Mouse (Mus musculus) liver, adult 2 months (tissue): ENCODE results near the gene Pdxp. TPM values are rescaled to one million over a fixed set of nuclear protein-coding genes. Genes with fewer than 3 reads are reported as not detected.
A peak's percentile ranks its signal among the peaks of the same experiment; 100 is the strongest.

Source experiments
- DNase-seq: peaks from one replicate; pipeline ENCODE4 v3.0.0-alpha.2; 2011; ENCODE audit warnings: low read depth, low spot score; ENCODE audit errors: extremely low read depth
- H3K27ac ChIP-seq: fragments of 200-500 bp; replicated peaks from 2 replicates; pipeline ENCODE4 v1.5.1; 2012; ENCODE audit warnings: low read depth, mild to moderate bottlenecking, control low read depth, inconsistent platforms, low read length; ENCODE audit not compliant: insufficient read depth
- H3K27me3 ChIP-seq: fragments of 200-500 bp; 2 replicates; pipeline ENCODE4 v1.6.1; 2012; ENCODE audit warnings: mild to moderate bottlenecking, moderate library complexity, low read length, inconsistent platforms; ENCODE audit not compliant: control insufficient read depth, insufficient read depth
- H3K36me3 ChIP-seq: fragments of 200-500 bp; 2 replicates; pipeline ENCODE4 v1.6.1; 2012; ENCODE audit warnings: low read length, inconsistent platforms; ENCODE audit not compliant: control insufficient read depth, insufficient read depth
- H3K4me1 ChIP-seq: fragments of 200-500 bp; 2 replicates; pipeline ENCODE4 v1.6.1; 2011; ENCODE audit warnings: low read length; ENCODE audit not compliant: control insufficient read depth, insufficient read depth
- H3K4me3 ChIP-seq: fragments of 200-500 bp; 2 replicates; pipeline ENCODE4 v1.5.1; 2011; ENCODE audit warnings: low read depth, mild to moderate bottlenecking, control low read depth, low read length, moderate library complexity; ENCODE audit not compliant: insufficient read depth
- H3K79me2 ChIP-seq: fragments of 200-500 bp; 2 replicates; pipeline ENCODE4 v1.6.1; 2012; ENCODE audit warnings: inconsistent platforms, mild to moderate bottlenecking, low read length, moderate library complexity; ENCODE audit not compliant: control insufficient read depth, insufficient read depth
- H3K9ac ChIP-seq: fragments of 200-500 bp; 2 replicates; pipeline ENCODE4 v1.6.1; 2012; ENCODE audit warnings: low read depth, mild to moderate bottlenecking, control low read depth, inconsistent platforms, low read length
- CTCF ChIP-seq: fragments of 200-500 bp; IDR thresholded peaks from 2 replicates; pipeline ENCODE4 v1.5.1; 2011; ENCODE audit warnings: low read depth, low read length, control low read depth
- POLR2A ChIP-seq: fragments of 200-500 bp; IDR thresholded peaks from 2 replicates; pipeline ENCODE4 v1.6.1; 2011; ENCODE audit warnings: low read length, control low read depth; ENCODE audit not compliant: insufficient read depth; ENCODE audit errors: extremely low read depth
- WGBS: fragments of 180-500 bp; shearing (Covaris S2); methylation state at CpG from one replicate; pipeline ENCODE4 v1.1.7; 2018; 5-methylcytosine and 5-hydroxymethylcytosine counted together
- polyA plus RNA-seq: library from polyadenylated mRNA; depleted of rRNA; stranded (reverse); fragments of >200 nt; gene quantifications from 2 replicates; pipeline ENCODE4 v1.2.3, GENCODE M21; 2012
- total RNA-seq: library from RNA; depleted of rRNA; stranded (reverse); fragments of >200 nt; gene quantifications from 2 replicates; pipeline ENCODE4 v1.2.3, GENCODE M21; 2014

Gene Pdxp
- total and polyA plus RNA-seq, 2 experiments: 0.37 to 0.62 TPM

DNA sequence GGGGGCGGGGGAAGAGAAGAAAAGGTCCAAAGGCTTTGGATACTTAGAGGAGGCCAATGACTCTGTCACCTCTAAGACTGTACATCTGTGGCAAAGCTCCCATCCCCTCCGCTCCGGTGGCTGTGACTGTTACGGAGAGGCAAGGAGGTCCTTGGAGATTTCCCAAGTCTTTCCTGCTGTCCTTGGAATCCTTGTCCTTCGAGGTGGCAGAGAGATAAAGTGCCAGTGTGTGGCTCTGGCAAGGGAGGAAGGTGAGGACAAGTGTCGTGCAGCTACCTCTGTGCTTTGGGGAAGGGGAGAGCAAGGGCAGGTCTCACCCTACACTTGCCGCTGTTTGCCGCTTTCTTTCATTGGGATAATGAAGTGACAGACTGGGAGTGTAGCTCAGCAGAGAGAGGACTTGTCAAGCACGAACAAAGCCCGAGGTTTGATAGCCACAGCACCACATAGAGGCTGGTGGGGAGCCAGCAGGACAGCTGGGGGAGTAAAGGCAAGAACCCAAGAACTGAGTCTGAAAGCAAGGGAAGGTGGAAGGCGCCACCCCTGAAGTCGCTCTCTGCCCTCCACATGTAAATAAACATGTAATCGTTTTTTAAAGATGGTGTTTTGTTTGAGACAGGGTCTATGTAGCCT is 39.8 kb upstream of the Pdxp start:
- Histone ChIP-seq H3K79me2 (peaks cover 3% of the 10 kb centered on the region; the same call in 1 of the 2 replicates), H3K27ac (no peak overlapping the region), H3K27me3 (no peaks in the 10 kb centered on the region), H3K36me3 (no peaks in the 10 kb centered on the region), H3K4me3 (no peak overlapping the region), H3K9ac (no peak overlapping the region), H3K4me1 (no peaks in the 10 kb centered on the region; the same call in none of the 2 replicates)
- no peak for DNase-seq
- TF ChIP-seq CTCF (no peak), POLR2A (no peak)
- 73% methylated on average over 13 of the region's 13 CpGs for WGBS

- H3K27ac ChIP-seq: no peak overlapping the region
- 57% methylated on average over 8 of the region's 8 CpGs for WGBS
- TF ChIP-seq POLR2A (no peak), CTCF (no peak)
Measured at GRCm38 (mm10) chr15:78874989-78875388, 38.7 kb upstream of the Pdxp start.

DNA sequence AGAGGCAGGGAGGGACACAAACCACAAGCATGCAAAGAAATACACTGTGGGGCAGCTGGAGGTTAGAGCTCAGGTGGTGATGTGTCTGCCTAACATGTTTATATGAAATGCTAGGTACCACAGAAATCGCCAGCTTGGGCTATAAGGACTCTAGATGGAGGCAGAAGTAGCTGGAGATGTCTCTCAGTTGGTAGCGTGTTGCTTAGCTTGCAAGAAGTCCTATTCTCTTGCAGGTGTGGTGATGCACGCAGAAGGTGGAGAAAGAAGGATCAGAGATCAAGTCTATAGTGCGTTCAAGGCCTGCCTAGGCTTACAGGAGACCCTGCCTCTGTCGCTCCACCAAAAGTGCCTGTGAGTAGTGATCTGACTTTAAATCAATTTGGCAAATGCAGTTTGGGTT is 38.2 kb upstream of the Pdxp start:
- peaks cover 3% of the 10 kb centered on the region; the same call in 1 of the 2 replicates for H3K79me2 ChIP-seq
- WGBS: 92% methylated on average over 5 of the region's 5 CpGs
- no peak for DNase-seq
- H3K27ac ChIP-seq: no peak overlapping the region
- H3K9ac ChIP-seq: no peak overlapping the region
- H3K4me1 ChIP-seq: no peaks in the 10 kb centered on the region; the same call in none of the 2 replicates
- H3K36me3 ChIP-seq: no peaks in the 10 kb centered on the region
- H3K4me3 ChIP-seq: no peak overlapping the region
- TF ChIP-seq POLR2A (no peak), CTCF (no peak)
- no peaks in the 10 kb centered on the region for H3K27me3 ChIP-seq

More at GRCm38 (mm10) chr15:78874989-78875388, 38.7 kb upstream of the Pdxp start:
- no peak overlapping the region for H3K4me3 ChIP-seq
- no peaks in the 10 kb centered on the region; the same call in none of the 2 replicates for H3K4me1 ChIP-seq
- H3K79me2 ChIP-seq: peaks cover 3% of the 10 kb centered on the region; the same call in 1 of the 2 replicates
- DNase-seq: no peak
- no peaks in the 10 kb centered on the region for H3K36me3 ChIP-seq
- no peaks in the 10 kb centered on the region for H3K27me3 ChIP-seq
- no peak overlapping the region for H3K9ac ChIP-seq

GRCm38 (mm10) chr15:78876258-78876696 is 37.4 kb upstream of the Pdxp start:
- no peaks in the 10 kb centered on the region for H3K27me3 ChIP-seq

DNA sequence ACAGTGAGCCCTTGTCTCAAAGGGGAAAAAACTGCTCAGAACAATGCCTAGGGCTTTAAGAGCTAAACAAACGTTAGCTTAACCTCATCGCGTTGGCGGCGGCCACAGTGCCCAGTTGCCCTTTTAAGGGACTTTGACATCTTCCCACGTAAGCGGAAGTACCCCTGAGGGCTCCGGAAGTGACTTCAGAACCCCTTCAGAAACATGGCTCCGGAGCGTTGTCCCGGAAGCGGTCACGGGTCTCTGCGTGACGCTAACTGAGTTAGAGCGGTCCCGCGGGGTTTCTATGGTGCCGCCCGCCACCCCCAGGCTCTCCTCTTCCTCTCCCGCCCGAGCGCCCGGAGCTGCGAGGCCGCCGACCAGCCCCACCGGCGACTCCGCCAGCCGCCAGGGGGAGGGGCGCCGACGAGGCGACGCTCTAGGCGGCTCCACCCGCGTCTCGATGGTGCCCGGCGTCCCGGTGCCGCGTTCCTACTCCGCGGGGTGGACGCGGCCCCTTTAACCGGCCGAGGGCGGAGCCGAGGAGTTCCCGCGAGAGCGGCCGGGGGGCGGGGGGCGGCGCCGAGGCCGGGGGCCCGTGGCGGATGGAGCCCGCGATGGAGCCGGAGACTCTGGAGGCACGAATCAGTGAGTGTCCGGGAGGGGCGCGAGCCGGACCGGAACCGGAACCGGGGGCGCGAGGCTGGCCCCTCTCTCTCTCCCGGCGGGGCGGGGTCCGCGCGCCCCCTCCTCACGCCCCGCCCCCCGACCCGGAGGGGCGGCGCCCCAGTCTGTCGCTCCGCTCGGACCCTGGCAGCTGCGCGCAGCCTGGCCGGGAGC is 36.5 kb upstream of the Pdxp start, which contains the start of gene Gga1:
Gene Gga1 (plus strand): TSS at position 200 of the 819 bp plus-strand sequence.
- Histone ChIP-seq H3K27me3 (no peaks in the 10 kb centered on the region), H3K9ac (peak within 1 kb of the TSS; percentile 89), H3K27ac (peak within 1 kb of the TSS; percentile 94), H3K4me3 (peak within 1 kb of the TSS; percentile 96), H3K36me3 (peaks cover 3% of the 10 kb centered on the region; the same call in 1 of the 2 replicates), H3K4me1 (no peaks in the 10 kb centered on the region; the same call in none of the 2 replicates), H3K79me2 (peaks cover 3% of the 10 kb centered on the region; the same call in 1 of the 2 replicates)
- 1% methylated on average over 76 of the region's 95 CpGs for WGBS
- DNase-seq: peak; percentile 93
- TF ChIP-seq CTCF: 0 out of 2 replicates have a peak, but pooled peaks have one; percentile 12
- peak; percentile 50; the same call in 1 of the 2 replicates for TF ChIP-seq POLR2A

More at GRCm38 (mm10) chr15:78876258-78876696, 37.4 kb upstream of the Pdxp start:
- Histone ChIP-seq H3K9ac (peak overlapping the region; percentile 63), H3K4me1 (no peaks in the 10 kb centered on the region; the same call in none of the 2 replicates), H3K27ac (peak overlapping the region; percentile 85), H3K36me3 (no peaks in the 10 kb centered on the region), H3K4me3 (peak overlapping the region; percentile 62), H3K79me2 (peaks cover 3% of the 10 kb centered on the region; the same call in 1 of the 2 replicates)
- WGBS: 2% methylated on average over 17 of the region's 17 CpGs
- DNase-seq: peak; percentile 45
- no peak for TF ChIP-seq POLR2A
- peak; percentile 84 for TF ChIP-seq CTCF
